Mouse (Mus musculus): ENCODE data around the gene Cfap161. TPM values are rescaled to one million over a fixed set of nuclear protein-coding genes. Genes with fewer than 3 reads are reported as not detected.

The Cfap161 gene
- polyA plus RNA-seq, 2 experiments, result 0.08 TPM; not detected in 1

DNA sequence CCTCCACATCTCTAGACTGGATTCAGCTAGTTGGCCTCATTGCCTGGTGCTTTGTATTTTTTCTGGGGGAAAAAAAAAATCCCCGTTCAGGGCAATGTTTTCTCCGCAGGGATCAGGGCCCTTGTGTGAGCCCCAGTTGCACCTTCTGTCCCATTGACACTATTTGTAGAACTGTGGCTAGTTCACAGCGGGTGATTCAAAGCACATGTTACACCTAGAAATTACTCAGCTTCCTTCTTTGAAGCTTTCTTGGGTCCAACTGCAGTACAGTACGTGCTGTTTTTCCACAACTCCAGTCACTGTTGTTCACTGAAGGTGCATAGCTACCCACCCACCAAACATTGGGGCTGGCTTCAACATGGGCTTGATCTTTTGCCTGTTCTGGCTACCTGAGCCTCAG is 9.1 kb upstream of the Cfap161 start:
- ATAC-seq (ENCODE audit: insufficient read depth), result no peak
- Histone ChIP-seq H3K27ac (no peak overlapping the region), H3K9me3 (ENCODE audit: control insufficient read depth, low read length) (no peaks in the 10 kb centered on the region), H3K4me2 (ENCODE audit: low read depth) (no peak overlapping the region), H3K9ac (replicated peaks) (no peak overlapping the region), H3K36me3 (replicated peaks; ENCODE audit: control insufficient read depth, insufficient read depth, low read depth) (no peaks in the 10 kb centered on the region), H3K4me1 (replicated peaks; ENCODE audit: control insufficient read depth in 2 of 2, insufficient read depth in 2 of 2, low read length in 1 of 2) (0 out of 4 replicates have a peak, but pooled peaks cover 0 to 3% of the 10 kb centered on the region in 2 experiments), H3K4me3 (ENCODE audit: insufficient read depth in 1 of 2, low read depth in 2 of 2, low read length in 2 of 2) (no peak overlapping the region), H3K27me3 (ENCODE audit: control insufficient read depth, insufficient read depth, low read length) (no peaks in the 10 kb centered on the region)
- DNase-seq (ENCODE audit: low read depth in 3 of 3, low spot score in 3 of 3), result no peak
- WGBS (ENCODE audit: insufficient replicate concordance), result 58% methylated on average over 4 of the region's 4 CpGs
- TF ChIP-seq CTCF (IDR thresholded peaks at IDR 0.05; ENCODE audit: low read depth), result no peak
- TF ChIP-seq EP300 (IDR thresholded peaks at IDR 0.05; ENCODE audit: low read depth), result no peak

DNA sequence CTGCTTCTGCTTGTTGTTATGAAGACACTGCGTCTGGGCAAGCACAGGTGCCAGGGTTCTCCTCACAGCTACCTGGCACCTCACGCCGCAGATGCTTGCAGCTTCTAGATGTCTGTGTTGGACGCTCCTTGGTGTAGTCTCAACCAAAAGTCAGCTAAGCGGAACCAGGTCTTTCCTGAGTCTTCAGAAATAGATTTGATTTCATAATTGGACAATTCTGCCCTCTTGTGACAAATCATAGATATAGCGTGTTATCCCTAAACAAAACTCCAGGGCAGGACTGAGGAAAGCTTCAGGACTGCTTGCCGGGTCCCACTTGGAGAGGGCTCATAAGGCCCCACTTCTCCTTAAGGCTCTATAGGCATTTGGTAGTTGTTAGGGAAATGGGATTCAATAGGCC is 7.8 kb upstream of the Cfap161 start:
- no peaks in the 10 kb centered on the region for H3K27me3 ChIP-seq (ENCODE audit: control insufficient read depth, insufficient read depth, low read length)
- H3K4me3 ChIP-seq (ENCODE audit: insufficient read depth in 1 of 2, low read depth in 2 of 2, low read length in 2 of 2), result no peak overlapping the region
- H3K9me3 ChIP-seq (ENCODE audit: control insufficient read depth, low read length), result no peaks in the 10 kb centered on the region
- DNase-seq (ENCODE audit: low read depth in 3 of 3, low spot score in 3 of 3), result no peak
- no peak overlapping the region for H3K27ac ChIP-seq
- H3K9ac ChIP-seq (replicated peaks), result no peak overlapping the region
- TF ChIP-seq CTCF (IDR thresholded peaks at IDR 0.05; ENCODE audit: low read depth) (peak; percentile 50), EP300 (IDR thresholded peaks at IDR 0.05; ENCODE audit: low read depth) (no peak)
- no peaks in the 10 kb centered on the region for H3K36me3 ChIP-seq (replicated peaks; ENCODE audit: control insufficient read depth, insufficient read depth, low read depth)
- 54% methylated on average over 7 of the region's 7 CpGs for WGBS (ENCODE audit: insufficient replicate concordance)
- H3K4me2 ChIP-seq (ENCODE audit: low read depth), result no peak overlapping the region
- no peak for ATAC-seq (ENCODE audit: insufficient read depth)
- H3K4me1 ChIP-seq (replicated peaks; ENCODE audit: control insufficient read depth in 2 of 2, insufficient read depth in 2 of 2, low read length in 1 of 2), result 0 out of 4 replicates have a peak, but pooled peaks cover 0 to 3% of the 10 kb centered on the region in 2 experiments

DNA sequence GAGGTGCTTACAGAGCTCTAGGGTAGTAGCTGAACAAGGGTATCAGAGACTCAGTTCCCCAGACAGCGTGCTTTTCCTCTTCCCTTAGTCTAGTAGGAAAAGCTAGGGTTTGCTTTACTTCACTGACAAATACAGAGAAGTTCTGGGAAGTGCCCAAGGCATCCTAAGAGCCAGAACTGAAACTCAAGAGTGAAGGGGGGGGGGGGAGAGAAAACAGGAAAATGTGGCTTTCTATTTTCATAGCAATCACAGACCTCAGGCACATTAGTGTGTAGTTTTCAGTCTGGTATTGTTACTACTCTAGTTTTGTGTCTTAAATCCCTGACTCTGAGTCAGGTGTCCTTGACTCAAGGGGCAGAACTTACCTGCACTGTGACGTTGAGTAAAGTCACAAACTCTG is 7.3 kb upstream of the Cfap161 start:
- ATAC-seq (ENCODE audit: insufficient read depth), result no peak
- H3K4me3 ChIP-seq (ENCODE audit: insufficient read depth in 1 of 2, low read depth in 2 of 2, low read length in 2 of 2), result no peak overlapping the region
- H3K9ac ChIP-seq (replicated peaks), result no peak overlapping the region
- 0 out of 4 replicates have a peak, but pooled peaks cover 0 to 3% of the 10 kb centered on the region in 2 experiments for H3K4me1 ChIP-seq (replicated peaks; ENCODE audit: control insufficient read depth in 2 of 2, insufficient read depth in 2 of 2, low read length in 1 of 2)
- WGBS (ENCODE audit: insufficient replicate concordance), result 43% methylated on average over 2 of the region's 2 CpGs
- H3K36me3 ChIP-seq (replicated peaks; ENCODE audit: control insufficient read depth, insufficient read depth, low read depth), result no peaks in the 10 kb centered on the region
- no peak for DNase-seq (ENCODE audit: low read depth in 3 of 3, low spot score in 3 of 3)
- H3K27ac ChIP-seq, result no peak overlapping the region
- TF ChIP-seq EP300 (IDR thresholded peaks at IDR 0.05; ENCODE audit: low read depth) (no peak), CTCF (IDR thresholded peaks at IDR 0.05; ENCODE audit: low read depth) (no peak)
- no peaks in the 10 kb centered on the region for H3K9me3 ChIP-seq (ENCODE audit: control insufficient read depth, low read length)
- no peaks in the 10 kb centered on the region for H3K27me3 ChIP-seq (ENCODE audit: control insufficient read depth, insufficient read depth, low read length)
- no peak overlapping the region for H3K4me2 ChIP-seq (ENCODE audit: low read depth)

- TF ChIP-seq CTCF (IDR thresholded peaks at IDR 0.05; ENCODE audit: low read depth), result no peak
- no peak for TF ChIP-seq EP300 (IDR thresholded peaks at IDR 0.05; ENCODE audit: low read depth)
- WGBS (ENCODE audit: insufficient replicate concordance), result 77% methylated on average over 6 of the region's 6 CpGs
- H3K27ac ChIP-seq, result no peak overlapping the region
- no peak overlapping the region for H3K4me3 ChIP-seq (ENCODE audit: insufficient read depth in 1 of 2, low read depth in 2 of 2, low read length in 2 of 2)
- H3K27me3 ChIP-seq (ENCODE audit: control insufficient read depth, insufficient read depth, low read length), result no peaks in the 10 kb centered on the region
- no peak for DNase-seq (ENCODE audit: low read depth in 3 of 3, low spot score in 3 of 3)
- H3K36me3 ChIP-seq (replicated peaks; ENCODE audit: control insufficient read depth, insufficient read depth, low read depth), result no peaks in the 10 kb centered on the region
- no peak for ATAC-seq (ENCODE audit: insufficient read depth)
- no peaks in the 10 kb centered on the region for H3K9me3 ChIP-seq (ENCODE audit: control insufficient read depth, low read length)
- H3K4me2 ChIP-seq (ENCODE audit: low read depth), result no peak overlapping the region
- 0 out of 4 replicates have a peak, but pooled peaks cover 0 to 3% of the 10 kb centered on the region in 2 experiments for H3K4me1 ChIP-seq (replicated peaks; ENCODE audit: control insufficient read depth in 2 of 2, insufficient read depth in 2 of 2, low read length in 1 of 2)
- H3K9ac ChIP-seq (replicated peaks), result no peak overlapping the region
These were observed 6.8 kb upstream of the Cfap161 start for GRCm38 (mm10) chr7:83801483-83801875.

GRCm38 (mm10) chr7:83800561-83801482 is 6.1 kb upstream of the Cfap161 start:
- WGBS (ENCODE audit: insufficient replicate concordance), result 67% methylated on average over 8 of the region's 8 CpGs
- Histone ChIP-seq H3K27me3 (ENCODE audit: control insufficient read depth, insufficient read depth, low read length) (no peaks in the 10 kb centered on the region), H3K36me3 (replicated peaks; ENCODE audit: control insufficient read depth, insufficient read depth, low read depth) (no peaks in the 10 kb centered on the region), H3K4me1 (replicated peaks; ENCODE audit: control insufficient read depth in 2 of 2, insufficient read depth in 2 of 2, low read length in 1 of 2) (0 out of 4 replicates have a peak, but pooled peaks cover 0 to 3% of the 10 kb centered on the region in 2 experiments), H3K9me3 (ENCODE audit: control insufficient read depth, low read length) (no peaks in the 10 kb centered on the region), H3K27ac (no peak overlapping the region), H3K9ac (replicated peaks) (no peak overlapping the region), H3K4me2 (ENCODE audit: low read depth) (no peak overlapping the region), H3K4me3 (ENCODE audit: insufficient read depth in 1 of 2, low read depth in 2 of 2, low read length in 2 of 2) (no peak overlapping the region)
- TF ChIP-seq EP300 (IDR thresholded peaks at IDR 0.05; ENCODE audit: low read depth) (no peak), CTCF (IDR thresholded peaks at IDR 0.05; ENCODE audit: low read depth) (no peak)
- ATAC-seq (ENCODE audit: insufficient read depth) (no peak), DNase-seq (ENCODE audit: low read depth in 3 of 3, low spot score in 3 of 3) (no peak)

Measured in liver, embryonic 14.5 days (tissue).